Mouse (Mus musculus) hindbrain, embryonic 13.5 days (tissue): Measurements from ENCODE around the gene Alkbh4. TPM values are rescaled to one million over a fixed set of nuclear protein-coding genes. Genes with fewer than 3 reads are reported as not detected.

ENCODE experiments used
- ATAC-seq: fragments of 200-750 bp; cut with Nextera tagmentation; 2 replicates; pipeline ENCODE4 v1.8.0; 2017; ENCODE audit warnings: moderate TSS enrichment; ENCODE audit not compliant: low FRiP score
- H3K27ac ChIP-seq: fragments of 300-500 bp; sonication (generic); 2 replicates; pipeline ENCODE4 v1.5.1; 2015; ENCODE audit warnings: inconsistent platforms, mild to moderate bottlenecking, moderate library complexity
- H3K27me3 ChIP-seq: fragments of 300-500 bp; sonication (generic); 2 replicates; pipeline ENCODE4 v1.6.1; 2015; ENCODE audit warnings: mild to moderate bottlenecking, inconsistent platforms
- H3K36me3 ChIP-seq: fragments of 300-500 bp; sonication (generic); 2 replicates; pipeline ENCODE4 v1.6.1; 2015; ENCODE audit warnings: mild to moderate bottlenecking, inconsistent platforms
- H3K4me1 ChIP-seq: fragments of 300-500 bp; sonication (generic); replicated peaks from 2 replicates; pipeline ENCODE4 v1.6.1; 2015; ENCODE audit warnings: inconsistent platforms
- H3K4me2 ChIP-seq: fragments of 300-500 bp; sonication (generic); 2 replicates; pipeline ENCODE4 v1.6.1; 2015; ENCODE audit warnings: inconsistent platforms, mild to moderate bottlenecking, moderate library complexity
- H3K4me3 ChIP-seq: fragments of 300-500 bp; sonication (generic); 2 replicates; pipeline ENCODE4 v1.5.1; 2015; ENCODE audit warnings: mild to moderate bottlenecking, inconsistent platforms
- H3K9ac ChIP-seq: fragments of 300-500 bp; sonication (generic); 2 replicates; pipeline ENCODE4 v1.6.1; 2015; ENCODE audit warnings: mild to moderate bottlenecking, inconsistent platforms
- H3K9me3 ChIP-seq: fragments of 300-500 bp; sonication (generic); 2 replicates; pipeline ENCODE4 v1.6.1; 2016; ENCODE audit warnings: inconsistent platforms
- WGBS: fragments of 180-500 bp; shearing (Covaris S2); methylation state at CpG from one replicate; pipeline ENCODE4 v1.1.7; 2015; 5-methylcytosine and 5-hydroxymethylcytosine counted together
- polyA plus RNA-seq: library from polyadenylated mRNA; unstranded; fragments of >200 nt; fragmentation: Nextera tagmentation; extraction: Ambion mirVana; gene quantifications from 2 replicates; pipeline ENCODE4 v1.2.1, GENCODE M21; 2015

Alkbh4 gene
- 24.6 and 26.9 TPM in 2 replicates for polyA plus RNA-seq

GRCm38 (mm10) chr5:136135571-136136291 is at the start of gene Alkbh4, which contains the start of gene Lrwd1:
Gene Alkbh4 (plus strand): TSS chr5:136136146.
Gene Lrwd1 (minus strand): TSS chr5:136136074.
- peak; percentile 88 for ATAC-seq
- peaks cover 57% of the 10 kb centered on the region for H3K36me3 ChIP-seq
- H3K27ac ChIP-seq: peak within 1 kb of the TSS; percentile 61
- H3K9me3 ChIP-seq: no peaks in the 10 kb centered on the region
- H3K9ac ChIP-seq: peak within 1 kb of the TSS; percentile 85
- WGBS: under 1% methylated on average over 59 of the region's 60 CpGs
- no peaks in the 10 kb centered on the region for H3K27me3 ChIP-seq
- H3K4me1 ChIP-seq: peaks cover 25% of the 10 kb centered on the region
- peak within 1 kb of the TSS; percentile 62 for H3K4me3 ChIP-seq
- H3K4me2 ChIP-seq: peak within 1 kb of the TSS; percentile 85

- WGBS: 93% methylated on average over 8 of the region's 8 CpGs
- no peak overlapping the region for H3K27ac ChIP-seq
- H3K36me3 ChIP-seq: no peaks in the 10 kb centered on the region
- peak overlapping the region; percentile 89; the same call in 1 of the 2 replicates for H3K4me2 ChIP-seq
- no peak for ATAC-seq
- peaks cover 22% of the 10 kb centered on the region for H3K27me3 ChIP-seq
- H3K4me1 ChIP-seq: peaks cover 28% of the 10 kb centered on the region
- no peak overlapping the region for H3K4me3 ChIP-seq
- H3K9me3 ChIP-seq: no peaks in the 10 kb centered on the region
- 0 out of 2 replicates have a peak overlapping the region, but pooled peaks have one; percentile 13 for H3K9ac ChIP-seq
Observed at GRCm38 (mm10) chr5:136086290-136086689, 49.7 kb upstream of the Alkbh4 start.

GRCm38 (mm10) chr5:136088821-136089575 is 46.9 kb upstream of the Alkbh4 start:
- H3K4me3 ChIP-seq: no peak overlapping the region
- H3K4me1 ChIP-seq: peaks cover 21% of the 10 kb centered on the region
- ATAC-seq: no peak
- no peak overlapping the region for H3K9ac ChIP-seq
- no peaks in the 10 kb centered on the region for H3K36me3 ChIP-seq
- peaks cover 28% of the 10 kb centered on the region for H3K27me3 ChIP-seq
- H3K9me3 ChIP-seq: no peaks in the 10 kb centered on the region
- no peak overlapping the region for H3K27ac ChIP-seq
- H3K4me2 ChIP-seq: no peak overlapping the region
- 20% methylated on average over 14 of the region's 14 CpGs for WGBS

GRCm38 (mm10) chr5:136091927-136092326 is 44.0 kb upstream of the Alkbh4 start:
- Histone ChIP-seq H3K9me3 (no peaks in the 10 kb centered on the region), H3K9ac (no peak overlapping the region), H3K27ac (no peak overlapping the region), H3K4me2 (no peak overlapping the region), H3K27me3 (peaks cover 25% of the 10 kb centered on the region), H3K4me1 (0 out of 2 replicates have a peak, but pooled peaks cover 3% of the 10 kb centered on the region), H3K36me3 (no peaks in the 10 kb centered on the region), H3K4me3 (no peak overlapping the region)
- 69% methylated on average over 5 of the region's 5 CpGs for WGBS
- no peak for ATAC-seq

GRCm38 (mm10) chr5:136094249-136095010 is 41.5 kb upstream of the Alkbh4 start:
- no peak overlapping the region for H3K4me2 ChIP-seq
- no peak overlapping the region for H3K9ac ChIP-seq
- no peaks in the 10 kb centered on the region for H3K36me3 ChIP-seq
- WGBS: 53% methylated on average over 8 of the region's 8 CpGs
- H3K4me3 ChIP-seq: no peak overlapping the region
- H3K27me3 ChIP-seq: peaks cover 16% of the 10 kb centered on the region; the same call in 1 of the 2 replicates
- H3K27ac ChIP-seq: no peak overlapping the region
- ATAC-seq: no peak
- no peaks in the 10 kb centered on the region for H3K9me3 ChIP-seq
- H3K4me1 ChIP-seq: 0 out of 2 replicates have a peak, but pooled peaks cover 3% of the 10 kb centered on the region

- 72% methylated on average over 7 of the region's 7 CpGs for WGBS
- ATAC-seq: no peak
- H3K4me2 ChIP-seq: no peak overlapping the region
- H3K36me3 ChIP-seq: no peaks in the 10 kb centered on the region
- no peaks in the 10 kb centered on the region for H3K9me3 ChIP-seq
- 0 out of 2 replicates have a peak, but pooled peaks cover 3% of the 10 kb centered on the region for H3K4me1 ChIP-seq
- no peak overlapping the region for H3K4me3 ChIP-seq
- H3K27ac ChIP-seq: no peak overlapping the region
- H3K27me3 ChIP-seq: peaks cover 16% of the 10 kb centered on the region; the same call in 1 of the 2 replicates
- H3K9ac ChIP-seq: no peak overlapping the region
Observed at GRCm38 (mm10) chr5:136095089-136095488, 40.9 kb upstream of the Alkbh4 start.

- ATAC-seq: no peak
- H3K4me1 ChIP-seq: peaks cover 15% of the 10 kb centered on the region
- no peaks in the 10 kb centered on the region for H3K9me3 ChIP-seq
- 88% methylated on average over 10 of the region's 10 CpGs for WGBS
- no peak overlapping the region for H3K4me2 ChIP-seq
- H3K36me3 ChIP-seq: no peaks in the 10 kb centered on the region
- no peak overlapping the region for H3K27ac ChIP-seq
- H3K4me3 ChIP-seq: no peak overlapping the region
- peaks cover 26% of the 10 kb centered on the region for H3K27me3 ChIP-seq
- no peak overlapping the region for H3K9ac ChIP-seq
Observed at GRCm38 (mm10) chr5:136098536-136098935, 37.4 kb upstream of the Alkbh4 start.

GRCm38 (mm10) chr5:136102099-136102820 is 33.7 kb upstream of the Alkbh4 start:
- H3K9ac ChIP-seq: peak overlapping the region; percentile 70
- 5% methylated on average over 41 of the region's 41 CpGs for WGBS
- H3K27ac ChIP-seq: peak overlapping the region; percentile 60
- H3K4me1 ChIP-seq: peaks cover 12% of the 10 kb centered on the region
- 0 out of 2 replicates have a peak, but pooled peaks cover 5% of the 10 kb centered on the region for H3K9me3 ChIP-seq
- peak overlapping the region; percentile 44 for H3K4me3 ChIP-seq
- ATAC-seq: peak; percentile 87
- H3K36me3 ChIP-seq: peaks cover 4% of the 10 kb centered on the region; the same call in 1 of the 2 replicates
- H3K4me2 ChIP-seq: peak overlapping the region; percentile 75
- H3K27me3 ChIP-seq: peaks cover 44% of the 10 kb centered on the region

GRCm38 (mm10) chr5:136104511-136104910 is 31.4 kb upstream of the Alkbh4 start:
- Histone ChIP-seq H3K4me3 (no peak overlapping the region), H3K4me1 (peaks cover 12% of the 10 kb centered on the region), H3K9ac (no peak overlapping the region), H3K9me3 (0 out of 2 replicates have a peak, but pooled peaks cover 5% of the 10 kb centered on the region), H3K4me2 (no peak overlapping the region), H3K36me3 (peaks cover 4% of the 10 kb centered on the region; the same call in 1 of the 2 replicates), H3K27ac (no peak overlapping the region), H3K27me3 (peaks cover 46% of the 10 kb centered on the region)
- ATAC-seq: no peak
- WGBS: 92% methylated on average over 5 of the region's 5 CpGs

- Histone ChIP-seq H3K36me3 (peaks cover 4% of the 10 kb centered on the region; the same call in 1 of the 2 replicates), H3K4me2 (no peak overlapping the region), H3K9ac (no peak overlapping the region), H3K4me1 (no peaks in the 10 kb centered on the region), H3K27ac (no peak overlapping the region), H3K9me3 (0 out of 2 replicates have a peak, but pooled peaks cover 5% of the 10 kb centered on the region), H3K4me3 (no peak overlapping the region), H3K27me3 (peaks cover 20% of the 10 kb centered on the region)
- WGBS: 55% methylated on average over 2 of the region's 2 CpGs
- ATAC-seq: no peak
Observed at GRCm38 (mm10) chr5:136108486-136108885, 27.5 kb upstream of the Alkbh4 start.

- 0 out of 2 replicates have a peak, but pooled peaks cover 5% of the 10 kb centered on the region for H3K9me3 ChIP-seq
- H3K27me3 ChIP-seq: peaks cover 16% of the 10 kb centered on the region; the same call in 1 of the 2 replicates
- no peak for ATAC-seq
- no peaks in the 10 kb centered on the region for H3K4me1 ChIP-seq
- H3K36me3 ChIP-seq: peaks cover 4% of the 10 kb centered on the region; the same call in 1 of the 2 replicates
- no peak overlapping the region for H3K4me3 ChIP-seq
- H3K4me2 ChIP-seq: no peak overlapping the region
- WGBS: 89% methylated on average over 3 of the region's 3 CpGs
- H3K9ac ChIP-seq: no peak overlapping the region
- no peak overlapping the region for H3K27ac ChIP-seq
Observed at GRCm38 (mm10) chr5:136109042-136109441, 26.9 kb upstream of the Alkbh4 start.
